Mouse (Mus musculus) C2C12 (cell line): ENCODE results near the gene Tnfsfm13. TPM values are rescaled to one million over a fixed set of nuclear protein-coding genes. Genes with fewer than 3 reads are reported as not detected.

ENCODE experiments used
- H3K27me3 ChIP-seq: one replicate; pipeline ENCODE4 v1.6.1; 2011; ENCODE audit not compliant: control insufficient read depth, insufficient read depth, insufficient read length
- H3K36me3 ChIP-seq: one replicate; pipeline ENCODE4 v1.6.1; 2011; ENCODE audit not compliant: control insufficient read depth, insufficient read depth
- H3K4me3 ChIP-seq: one replicate; pipeline ENCODE4 v1.5.1; 2011; ENCODE audit warnings: mild to moderate bottlenecking, control low read depth; ENCODE audit not compliant: poor library complexity, insufficient read depth, severe bottlenecking
- H3K79me2 ChIP-seq: one replicate; pipeline ENCODE4 v1.6.1; 2011; ENCODE audit not compliant: control insufficient read depth, insufficient read depth
- H3K79me3 ChIP-seq: one replicate; pipeline ENCODE4 v1.6.1; 2011; ENCODE audit warnings: low read depth, control low read depth
- H3ac ChIP-seq: one replicate; pipeline ENCODE3; 2011; ENCODE audit warnings: low read depth; ENCODE audit not compliant: control insufficient read depth, insufficient read length
- CEBPB ChIP-seq: IDR thresholded peaks from one replicate; pipeline ENCODE4 v1.6.1; 2011; ENCODE audit warnings: low read depth, mild to moderate bottlenecking, control low read depth, moderate library complexity
- CTCF ChIP-seq: IDR thresholded peaks from one replicate; pipeline ENCODE4 v1.5.1; 2011; ENCODE audit not compliant: control insufficient read depth, insufficient read depth, insufficient read length
- FOSL1 ChIP-seq: IDR thresholded peaks from one replicate; pipeline ENCODE4 v1.8.0; 2011; ENCODE audit warnings: mild to moderate bottlenecking, low read length; ENCODE audit not compliant: poor library complexity, insufficient read depth, severe bottlenecking
- MAX ChIP-seq: IDR thresholded peaks from one replicate; pipeline ENCODE4 v1.6.1; 2011; ENCODE audit warnings: mild to moderate bottlenecking, control low read depth
- MYOD1 ChIP-seq: IDR thresholded peaks from one replicate; pipeline ENCODE4 v1.6.1; 2011; ENCODE audit warnings: low read depth; ENCODE audit not compliant: control insufficient read depth, insufficient read length
- MYOG ChIP-seq: IDR thresholded peaks from one replicate; pipeline ENCODE4 v1.6.1; 2011; ENCODE audit not compliant: control insufficient read depth, insufficient read length; ENCODE audit errors: extremely low read depth
- USF1 ChIP-seq: IDR thresholded peaks from one replicate; pipeline ENCODE4 v1.6.1; 2011; ENCODE audit warnings: low read depth, mild to moderate bottlenecking, control low read depth, moderate library complexity
- polyA plus RNA-seq: library from polyadenylated mRNA; unstranded; fragments of >200 nt; fragmentation: generic; extraction: Trizol; gene quantifications from one replicate; pipeline ENCODE4 v1.2.1, GENCODE M21; 2012; ENCODE audit warnings: missing spikeins

The Tnfsfm13 gene
- polyA plus RNA-seq, 1 experiment, result 1.5 TPM

GRCm38 (mm10) chr11:69699595-69699994 is 3.7 kb upstream of the Tnfsfm13 start:
- TF ChIP-seq CTCF (no peak), CEBPB (no peak), MYOD1 (no peak), USF1 (no peak), FOSL1 (no peak), MAX (no peak)
- Histone ChIP-seq H3K36me3 (no peaks in the 10 kb centered on the region), H3K27me3 (no peaks in the 10 kb centered on the region), H3K4me3 (no peak overlapping the region), H3ac (no peak overlapping the region), H3K79me2 (no peaks in the 10 kb centered on the region), H3K79me3 (no peaks in the 10 kb centered on the region)

- Histone ChIP-seq H3K4me3 (no peak overlapping the region), H3K79me3 (no peaks in the 10 kb centered on the region), H3ac (no peak overlapping the region), H3K79me2 (no peaks in the 10 kb centered on the region), H3K27me3 (no peaks in the 10 kb centered on the region), H3K36me3 (no peaks in the 10 kb centered on the region)
- TF ChIP-seq CEBPB, result no peak
- TF ChIP-seq FOSL1, result no peak
- no peak for TF ChIP-seq MYOG
- TF ChIP-seq MYOD1, result no peak
- TF ChIP-seq MAX, result no peak
- no peak for TF ChIP-seq CTCF
- TF ChIP-seq USF1, result no peak
Measured at GRCm38 (mm10) chr11:69698574-69698973, 2.7 kb upstream of the Tnfsfm13 start.

- H3K27me3 ChIP-seq, result no peaks in the 10 kb centered on the region
- no peak for TF ChIP-seq MAX
Measured at GRCm38 (mm10) chr11:69697396-69697795, 1.5 kb upstream of the Tnfsfm13 start.

GRCm38 (mm10) chr11:69695046-69695360 is 895 bp downstream of the Tnfsfm13 start:
- no peak overlapping the region for H3K4me3 ChIP-seq
- no peaks in the 10 kb centered on the region for H3K79me3 ChIP-seq
- peak overlapping the region; percentile 46 for H3ac ChIP-seq
- no peaks in the 10 kb centered on the region for H3K27me3 ChIP-seq
- H3K79me2 ChIP-seq, result no peaks in the 10 kb centered on the region
- TF ChIP-seq CTCF (no peak), USF1 (no peak)
- no peaks in the 10 kb centered on the region for H3K36me3 ChIP-seq

More at GRCm38 (mm10) chr11:69697396-69697795, 1.5 kb upstream of the Tnfsfm13 start:
- Histone ChIP-seq H3K4me3 (no peak overlapping the region), H3K79me3 (no peaks in the 10 kb centered on the region), H3K36me3 (no peaks in the 10 kb centered on the region), H3K79me2 (no peaks in the 10 kb centered on the region), H3ac (no peak overlapping the region)

- H3K79me2 ChIP-seq, result no peaks in the 10 kb centered on the region
- TF ChIP-seq MYOD1, result no peak
- TF ChIP-seq CTCF, result no peak
- TF ChIP-seq MAX, result no peak
- no peak for TF ChIP-seq FOSL1
- TF ChIP-seq USF1, result no peak
- no peak for TF ChIP-seq MYOG
- TF ChIP-seq CEBPB, result no peak
- H3K79me3 ChIP-seq, result no peaks in the 10 kb centered on the region
- H3K27me3 ChIP-seq, result no peaks in the 10 kb centered on the region
- no peak overlapping the region for H3K4me3 ChIP-seq
- H3K36me3 ChIP-seq, result no peaks in the 10 kb centered on the region
- H3ac ChIP-seq, result no peak overlapping the region
Measured at GRCm38 (mm10) chr11:69693421-69693965, 2.4 kb downstream of the Tnfsfm13 start.

GRCm38 (mm10) chr11:69692863-69693262 is 3.0 kb downstream of the Tnfsfm13 start:
- Histone ChIP-seq H3K79me3 (no peaks in the 10 kb centered on the region), H3K4me3 (no peak overlapping the region), H3K27me3 (no peaks in the 10 kb centered on the region)

More at GRCm38 (mm10) chr11:69692863-69693262, 3.0 kb downstream of the Tnfsfm13 start:
- H3K79me2 ChIP-seq, result no peaks in the 10 kb centered on the region
- H3ac ChIP-seq, result no peak overlapping the region
- TF ChIP-seq CEBPB (no peak), MYOD1 (no peak), MYOG (no peak), MAX (no peak), USF1 (no peak), FOSL1 (no peak), CTCF (no peak)
- H3K36me3 ChIP-seq, result no peaks in the 10 kb centered on the region
